In genomic region chr13:12159288-12160120, GRCm38 (mm10) we compare ENCODE assay signal across 11 mouse cellular contexts. TPM values are rescaled to one million over a fixed set of nuclear protein-coding genes. Genes with fewer than 3 reads are reported as not detected.
DNase-seq lines count a peak whose midpoint lies in the region; ATAC-seq and TF ChIP-seq lines count a peak whose summit lies in the region.
"Had no signal": no experiment of that assay in that cellular context is flagged by ENCODE, and none has a peak within 500 bp of the region (broad histone marks: within the 10 kb centered on the region; RNA-seq: fewer than 3 reads in every experiment).

No protein-coding gene starts in this region.

- WGBS in lung, embryonic 15.5 days: 34% methylated on average over 9 of the region's 9 CpGs
- WGBS in heart, postnatal 0 days: 30% methylated on average over 9 of the region's 9 CpGs
- 54% methylated on average over 9 of the region's 9 CpGs for WGBS in neural tube, embryonic 14.5 days

- TF ChIP-seq CTCF in heart, postnatal 0 days (IDR thresholded peaks at IDR 0.05; ENCODE audit: low read depth): no peak

- no peaks in the 10 kb centered on the region for H3K36me3 ChIP-seq in lung, embryonic 15.5 days
- H3K36me3 ChIP-seq in heart, postnatal 0 days (replicated peaks; ENCODE audit: control insufficient read depth, insufficient read depth, low read length): no peaks in the 10 kb centered on the region
- H3K36me3 ChIP-seq in neural tube, embryonic 14.5 days (ENCODE audit: control insufficient read depth, insufficient read depth, low read length): no peaks in the 10 kb centered on the region
- H3K36me3 ChIP-seq: intestine, embryonic 15.5 days had no signal

- H3K4me2 ChIP-seq in lung, embryonic 15.5 days: no peak overlapping the region
- no peak overlapping the region for H3K4me2 ChIP-seq in heart, postnatal 0 days (ENCODE audit: low read depth, low read length)
- no peak overlapping the region for H3K4me2 ChIP-seq in neural tube, embryonic 14.5 days (ENCODE audit: low read depth, low read length)
- H3K4me2 ChIP-seq: intestine, embryonic 15.5 days had no signal

- ATAC-seq in lung, embryonic 15.5 days (ENCODE audit: borderline replicate concordance, extremely low read depth, low FRiP score, low TSS enrichment): 0 out of 2 replicates have a peak, but pooled peaks have one; percentile 27
- peak; percentile 65 for ATAC-seq in heart, postnatal 0 days (ENCODE audit: insufficient read depth, low read depth)
- peak; percentile 83 for ATAC-seq in neural tube, embryonic 14.5 days (ENCODE audit: low read depth)
- ATAC-seq: intestine, embryonic 15.5 days had no signal

- no peaks in the 10 kb centered on the region for H3K27me3 ChIP-seq in lung, embryonic 15.5 days
- H3K27me3 ChIP-seq in heart, postnatal 0 days (ENCODE audit: control insufficient read depth, insufficient read depth, low read length): no peaks in the 10 kb centered on the region
- no peaks in the 10 kb centered on the region for H3K27me3 ChIP-seq in neural tube, embryonic 14.5 days (ENCODE audit: control insufficient read depth, insufficient read depth, low read length)
- H3K27me3 ChIP-seq: CH12.LX; intestine, embryonic 15.5 days had no signal

- no peak overlapping the region for H3K27ac ChIP-seq in lung, embryonic 15.5 days
- peak overlapping the region; percentile 7; the same call in 1 of the 2 replicates for H3K27ac ChIP-seq in heart, postnatal 0 days (ENCODE audit: low read depth)
- H3K27ac ChIP-seq in neural tube, embryonic 14.5 days (ENCODE audit: low read depth, low read length): no peak overlapping the region
- H3K27ac ChIP-seq: intestine, embryonic 15.5 days; liver, embryonic 14.5 days had no signal

- TF ChIP-seq EP300 in heart, postnatal 0 days (IDR thresholded peaks at IDR 0.05; ENCODE audit: low read depth): no peak

- no peak overlapping the region for H3K4me3 ChIP-seq in lung, embryonic 15.5 days
- H3K4me3 ChIP-seq in heart, postnatal 0 days (ENCODE audit: low read depth, low read length): no peak overlapping the region
- no peak overlapping the region for H3K4me3 ChIP-seq in neural tube, embryonic 14.5 days (ENCODE audit: low read depth, low read length)
- H3K4me3 ChIP-seq: intestine, embryonic 15.5 days had no signal

- no peaks in the 10 kb centered on the region; the same call in 1 of the 2 replicates for H3K4me1 ChIP-seq in lung, embryonic 15.5 days
- H3K4me1 ChIP-seq in heart, postnatal 0 days (ENCODE audit: control insufficient read depth, insufficient read depth): peaks cover 5% of the 10 kb centered on the region; the same call in 1 of the 2 replicates
- H3K4me1 ChIP-seq in neural tube, embryonic 14.5 days (ENCODE audit: control insufficient read depth, insufficient read depth, low read length): peaks cover 4% of the 10 kb centered on the region; the same call in 1 of the 2 replicates
- H3K4me1 ChIP-seq: intestine, embryonic 15.5 days had no signal

- H3K9me3 ChIP-seq in lung, embryonic 15.5 days: no peaks in the 10 kb centered on the region
- no peaks in the 10 kb centered on the region for H3K9me3 ChIP-seq in heart, postnatal 0 days (replicated peaks; ENCODE audit: control insufficient read depth, low read length)
- H3K9me3 ChIP-seq in neural tube, embryonic 14.5 days (ENCODE audit: control insufficient read depth, low read length): no peaks in the 10 kb centered on the region
- H3K9me3 ChIP-seq: intestine, embryonic 15.5 days had no signal

- DNase-seq in heart, adult 11 months: peak; percentile 89
- no peak for DNase-seq in heart, adult 18-20 months
- no peak for DNase-seq in lung, adult 18-20 months
- no peak for DNase-seq in heart, postnatal 0 days (ENCODE audit: low spot score)
- DNase-seq in gastrocnemius, postnatal 10 days: no peak
- DNase-seq in cerebellum, postnatal 25 days: no peak

- no peak overlapping the region for H3K9ac ChIP-seq in lung, embryonic 15.5 days
- no peak overlapping the region for H3K9ac ChIP-seq in heart, postnatal 0 days (replicated peaks; ENCODE audit: low read depth, low read length)
- no peak overlapping the region for H3K9ac ChIP-seq in neural tube, embryonic 14.5 days (replicated peaks; ENCODE audit: low read depth, low read length)
- H3K9ac ChIP-seq: intestine, embryonic 15.5 days; liver, embryonic 14.5 days had no signal

RNA-seq across cellular contexts. Expression of gene Ryr2, which starts 52.8 kb away (rescaled TPM):
- total RNA-seq in heart, adult 18-20 months (2021): 1,000 to 10,000 TPM in 1 of 2 experiments, 100 to 1,000 TPM in 1; 887 to 1,008 TPM
- 1.2 and 1.5 TPM in 2 replicates for polyA plus RNA-seq in lung, embryonic 15.5 days (2015; fragmentation: Nextera tagmentation; extraction: Ambion mirVana)
- 317 and 396 TPM in 2 replicates for total RNA-seq in heart, postnatal 0 days (2014; rRNA removed; ENCODE audit: low replicate concordance)
- polyA plus RNA-seq in heart, postnatal 0 days (2015; fragmentation: Nextera tagmentation; extraction: Ambion mirVana): 48.2 and 61.4 TPM in 2 replicates
- 6.7 and 13.5 TPM in 2 replicates for polyA plus RNA-seq in neural tube, embryonic 14.5 days (2014; fragmentation: Nextera tagmentation; extraction: Ambion mirVana)
- under 1 TPM; 0.33 to 0.75 TPM for total RNA-seq in gastrocnemius, postnatal 10 days (2021)

Comparison
In these comparisons a context has a peak if more than half of its experiments do, and no peak if none do; other contexts are left out.
1. ATAC-seq: peak in every context shown above with its lines; median percentile 83 in neural tube, embryonic 14.5 days; 65 in heart, postnatal 0 days; 27 in lung, embryonic 15.5 days.
2. RNA of gene Ryr2, which starts 52.8 kb away (total RNA-seq): 887 to 1,008 TPM in heart, adult 18-20 months and 317 to 396 TPM in heart, postnatal 0 days; 0.33 to 0.75 TPM in gastrocnemius, postnatal 10 days; every median in the first group is over 100 times any median in the second.